Mouse (Mus musculus) thymus, postnatal 25 days (tissue): ENCODE results near the gene Gpr19.
A peak's percentile ranks its signal among the peaks of the same experiment; 100 is the strongest.

Experiments used
- DNase-seq: peaks from one replicate; pipeline ENCODE4 v3.0.0; 2022

Gpr19 gene

GRCm38 (mm10) chr6:134887008-134887407 lies 11.4 kb downstream of the Gpr19 start:
- no peak for DNase-seq

GRCm38 (mm10) chr6:134886475-134886874 lies 11.9 kb downstream of the Gpr19 start:
- no peak for DNase-seq

- no peak for DNase-seq
Observed at GRCm38 (mm10) chr6:134885515-134885914, 12.9 kb downstream of the Gpr19 start.

- DNase-seq, result no peak
Observed at GRCm38 (mm10) chr6:134883661-134884060, 14.7 kb downstream of the Gpr19 start.

- DNase-seq, result no peak
Observed at GRCm38 (mm10) chr6:134880046-134880445, 18.3 kb downstream of the Gpr19 start.

- no peak for DNase-seq
Observed at GRCm38 (mm10) chr6:134879556-134879955, 18.8 kb downstream of the Gpr19 start.

GRCm38 (mm10) chr6:134877892-134878291 lies 20.5 kb downstream of the Gpr19 start:
- no peak for DNase-seq

GRCm38 (mm10) chr6:134877276-134877675 lies 21.1 kb downstream of the Gpr19 start:
- DNase-seq, result no peak

GRCm38 (mm10) chr6:134876795-134877194 lies 21.6 kb downstream of the Gpr19 start:
- DNase-seq, result peak; percentile 45

- peak; percentile 36 for DNase-seq
Observed at GRCm38 (mm10) chr6:134873018-134873417, 25.4 kb downstream of the Gpr19 start.

- no peak for DNase-seq
Observed at GRCm38 (mm10) chr6:134872236-134872635, 26.1 kb downstream of the Gpr19 start.

GRCm38 (mm10) chr6:134870887-134871286 lies 27.5 kb downstream of the Gpr19 start:
- no peak for DNase-seq

- no peak for DNase-seq
Observed at GRCm38 (mm10) chr6:134870209-134870742, 28.1 kb downstream of the Gpr19 start.

GRCm38 (mm10) chr6:134867325-134867724 lies 31.1 kb downstream of the Gpr19 start:
- no peak for DNase-seq

GRCm38 (mm10) chr6:134866113-134866512 lies 32.3 kb downstream of the Gpr19 start:
- no peak for DNase-seq

GRCm38 (mm10) chr6:134863146-134863545 lies 35.2 kb downstream of the Gpr19 start:
- DNase-seq, result peak; percentile 94

GRCm38 (mm10) chr6:134862671-134863104 lies 35.7 kb downstream of the Gpr19 start:
- DNase-seq, result no peak

- DNase-seq, result no peak
Observed at GRCm38 (mm10) chr6:134861386-134861785, 37.0 kb downstream of the Gpr19 start.

- no peak for DNase-seq
Observed at GRCm38 (mm10) chr6:134860275-134860674, 38.1 kb downstream of the Gpr19 start.

- DNase-seq, result no peak
Observed at GRCm38 (mm10) chr6:134859021-134859420, 39.4 kb downstream of the Gpr19 start.

- DNase-seq, result no peak
Observed at GRCm38 (mm10) chr6:134855926-134856325, 42.5 kb downstream of the Gpr19 start.

GRCm38 (mm10) chr6:134854782-134855181 lies 43.6 kb downstream of the Gpr19 start:
- no peak for DNase-seq

- DNase-seq, result no peak
Observed at GRCm38 (mm10) chr6:134849985-134850384, 48.4 kb downstream of the Gpr19 start.

GRCm38 (mm10) chr6:134849461-134849860 lies 48.9 kb downstream of the Gpr19 start:
- no peak for DNase-seq

- peak; percentile 58 for DNase-seq
Observed at GRCm38 (mm10) chr6:134848197-134848890, 50.0 kb downstream of the Gpr19 start.
